Mouse (Mus musculus) urinary bladder, adult 18-20 months (tissue): ENCODE data around the gene Acin1.

Experiments
- DNase-seq, 2 experiments: peaks; one replicate each; pipeline ENCODE4 v3.0.0; 2022; ENCODE audit warnings: low spot score in 2 of 2, mixed read lengths in 2 of 2

Acin1 gene

DNA sequence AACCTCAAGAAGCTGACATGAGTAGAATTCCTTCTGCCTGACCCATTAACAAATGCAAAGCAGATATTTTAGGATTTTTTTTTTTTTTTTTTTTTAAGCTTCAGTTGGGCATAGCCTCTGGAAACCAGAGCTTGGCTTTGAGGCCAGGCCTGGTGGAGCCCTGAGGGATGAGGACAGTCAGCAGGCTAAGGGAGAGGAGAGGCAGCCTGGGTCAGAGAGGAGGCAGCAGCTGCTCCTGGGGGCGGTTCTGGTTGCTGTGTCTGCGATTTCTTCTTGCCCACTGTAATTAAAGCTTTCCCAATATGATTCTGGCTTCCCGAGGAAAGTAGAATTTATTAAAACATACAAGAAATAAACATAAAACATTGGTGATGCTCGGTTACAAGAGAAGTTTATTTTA is 77.5 kb downstream of the Acin1 start:
- no peak for DNase-seq

DNA sequence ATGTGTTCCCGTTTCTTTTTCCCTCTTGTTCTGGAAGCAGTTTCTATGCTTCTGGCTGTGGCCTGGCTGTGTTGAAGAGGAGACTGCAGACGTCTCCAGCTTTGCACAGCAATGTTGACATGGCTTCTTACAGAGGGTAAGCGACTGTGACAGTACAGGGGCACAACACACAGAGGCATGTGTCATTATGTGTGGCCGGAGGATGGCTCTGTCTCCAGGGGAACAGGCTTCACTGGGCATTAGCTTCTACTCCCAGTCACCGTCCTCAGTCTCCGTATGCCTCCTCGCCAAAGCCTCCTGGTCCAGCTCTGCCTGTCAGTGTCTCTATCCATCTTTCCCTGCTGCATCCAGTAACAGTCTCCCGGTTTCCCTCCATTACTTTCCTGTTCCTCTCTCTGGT is 79.5 kb downstream of the Acin1 start:
- no peak for DNase-seq

GRCm38 (mm10) chr14:54605752-54606321 is 80.9 kb downstream of the Acin1 start, which contains the start of gene 4931414P19Rik:
Gene 4931414P19Rik (minus strand): TSS chr14:54605993.
- peak; percentile 60 to 68 for DNase-seq

GRCm38 (mm10) chr14:54603686-54604085 is 83.0 kb downstream of the Acin1 start:
- DNase-seq, result no peak

DNA sequence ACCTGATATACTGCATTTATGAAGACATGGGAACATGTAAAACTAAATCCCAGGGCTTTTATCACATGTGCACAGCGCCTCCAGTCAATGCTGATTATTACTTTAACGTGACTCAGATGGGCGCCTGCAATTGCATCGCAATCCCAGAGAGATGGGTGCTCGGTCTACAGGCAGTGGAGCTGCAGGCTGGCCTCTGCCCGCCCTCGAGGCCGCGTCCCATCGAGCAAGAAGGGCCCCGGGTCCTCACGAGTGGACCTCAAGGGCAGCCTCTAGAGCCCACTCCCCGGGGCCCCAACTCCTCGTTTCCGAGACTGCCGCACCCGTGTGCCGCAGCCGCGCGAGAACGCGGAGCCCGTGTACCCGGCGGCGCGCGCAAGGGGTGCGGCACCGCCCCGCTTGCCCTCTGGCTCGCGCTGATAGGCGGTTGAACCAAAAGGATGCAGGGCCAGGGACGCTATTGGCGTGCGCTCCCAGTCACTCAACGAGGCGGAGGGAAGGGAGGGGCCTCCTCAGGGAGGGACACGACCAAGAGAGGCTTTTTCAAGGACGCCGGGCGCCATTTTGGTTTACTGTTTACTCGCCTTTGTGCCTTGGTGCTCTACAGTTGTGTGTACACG is 83.6 kb downstream of the Acin1 start:
- DNase-seq, result peak; percentile 79 to 95

- no peak for DNase-seq
These were observed 84.1 kb downstream of the Acin1 start for GRCm38 (mm10) chr14:54602613-54603012.

- no peak for DNase-seq
These were observed 85.1 kb downstream of the Acin1 start for GRCm38 (mm10) chr14:54601601-54602000.

DNA sequence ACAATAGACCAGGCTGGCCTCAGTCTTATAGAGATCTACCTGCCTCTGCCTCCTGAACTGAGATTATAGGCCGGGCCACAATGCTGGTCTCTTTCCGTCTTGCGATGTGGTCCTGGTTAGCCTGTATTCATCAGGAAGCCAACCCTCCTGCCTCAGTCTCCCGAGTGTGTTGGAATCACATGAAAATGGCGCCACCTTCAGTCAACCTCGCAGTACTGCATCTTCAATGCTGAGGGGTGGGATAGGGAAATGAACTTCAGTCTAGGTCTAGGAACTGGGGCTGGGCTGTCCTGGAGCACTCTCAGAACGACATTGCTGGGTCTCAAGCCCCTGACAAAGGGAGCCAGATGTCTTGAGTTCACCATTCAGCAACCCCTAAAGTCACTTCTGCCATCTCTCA is 89.6 kb downstream of the Acin1 start:
- DNase-seq, result no peak

DNA sequence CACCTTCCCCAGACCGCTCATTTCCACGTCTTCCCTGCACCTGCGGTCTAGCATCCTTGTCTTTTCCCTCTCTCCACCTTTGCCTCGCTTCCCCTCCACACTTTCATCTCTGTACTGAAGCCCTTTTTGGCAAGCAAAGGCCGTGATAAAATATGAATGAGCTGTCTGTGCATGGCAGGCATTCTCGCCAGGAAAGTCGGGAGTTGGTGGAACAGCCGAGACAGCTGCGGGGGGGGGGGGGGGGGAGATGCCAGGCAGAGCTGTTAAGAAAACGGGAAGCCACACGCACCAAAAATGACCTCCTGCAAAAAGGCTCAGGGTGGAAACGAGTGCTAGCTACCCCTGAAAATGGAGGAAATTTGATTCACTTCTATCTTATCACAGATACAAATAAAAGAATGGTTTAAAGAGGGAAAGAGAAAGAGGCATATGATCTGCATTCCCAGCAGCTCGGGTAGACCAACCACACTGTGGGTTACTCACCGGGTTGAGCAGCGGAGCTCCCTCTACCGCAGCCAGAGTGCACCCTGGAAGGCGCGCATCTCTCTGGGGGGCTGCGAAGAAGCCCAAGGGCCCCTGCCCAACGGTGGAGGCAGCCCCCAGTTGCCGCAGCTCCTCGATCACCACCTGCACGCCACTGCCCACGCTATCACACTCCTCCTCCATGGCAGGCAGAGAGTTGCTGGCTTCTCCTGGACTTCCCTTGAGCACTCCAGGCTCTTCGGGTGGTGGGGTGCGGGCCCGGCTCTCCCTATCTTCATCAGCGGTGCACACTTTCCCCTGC is 91.9 kb downstream of the Acin1 start:
- no peak for DNase-seq

- no peak for DNase-seq
These were observed 92.7 kb downstream of the Acin1 start for GRCm38 (mm10) chr14:54594055-54594454.

DNA sequence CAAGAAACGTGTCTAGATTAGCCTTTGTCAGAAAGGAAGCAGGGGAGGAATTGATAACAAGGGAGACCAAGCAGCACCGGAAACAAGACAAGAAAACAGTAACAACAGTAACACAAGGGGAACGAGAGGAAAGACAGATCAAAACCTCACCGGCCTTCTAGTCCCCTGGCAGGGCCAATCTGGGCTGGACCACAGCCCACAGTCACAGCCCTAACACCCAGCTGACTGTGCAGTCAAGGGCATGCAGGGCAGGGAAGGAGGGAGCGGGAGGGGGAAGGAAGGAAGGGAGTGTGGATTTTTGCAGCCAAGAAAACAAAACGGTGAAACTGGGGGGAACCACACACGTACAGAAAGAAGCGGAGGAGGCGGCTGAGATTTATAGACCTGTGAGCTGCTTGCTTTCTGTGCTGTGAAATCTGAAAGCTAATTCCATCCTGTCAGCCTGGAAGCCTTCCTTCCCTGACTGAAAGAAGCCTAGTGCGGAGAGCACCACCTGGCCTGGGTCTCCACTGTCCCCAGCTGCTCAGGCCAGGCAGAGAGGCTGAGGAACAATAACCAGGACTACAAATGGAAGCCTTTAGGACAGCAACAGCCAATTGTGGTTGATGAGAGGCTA is 94.3 kb downstream of the Acin1 start:
- DNase-seq, result no peak
